Mouse (Mus musculus): ENCODE data around the gene Serpine1. TPM values are rescaled to one million over a fixed set of nuclear protein-coding genes. Genes with fewer than 3 reads are reported as not detected.

The Serpine1 gene
- polyA plus RNA-seq, 1 experiment from 2014 or later = 0.51 TPM

DNA sequence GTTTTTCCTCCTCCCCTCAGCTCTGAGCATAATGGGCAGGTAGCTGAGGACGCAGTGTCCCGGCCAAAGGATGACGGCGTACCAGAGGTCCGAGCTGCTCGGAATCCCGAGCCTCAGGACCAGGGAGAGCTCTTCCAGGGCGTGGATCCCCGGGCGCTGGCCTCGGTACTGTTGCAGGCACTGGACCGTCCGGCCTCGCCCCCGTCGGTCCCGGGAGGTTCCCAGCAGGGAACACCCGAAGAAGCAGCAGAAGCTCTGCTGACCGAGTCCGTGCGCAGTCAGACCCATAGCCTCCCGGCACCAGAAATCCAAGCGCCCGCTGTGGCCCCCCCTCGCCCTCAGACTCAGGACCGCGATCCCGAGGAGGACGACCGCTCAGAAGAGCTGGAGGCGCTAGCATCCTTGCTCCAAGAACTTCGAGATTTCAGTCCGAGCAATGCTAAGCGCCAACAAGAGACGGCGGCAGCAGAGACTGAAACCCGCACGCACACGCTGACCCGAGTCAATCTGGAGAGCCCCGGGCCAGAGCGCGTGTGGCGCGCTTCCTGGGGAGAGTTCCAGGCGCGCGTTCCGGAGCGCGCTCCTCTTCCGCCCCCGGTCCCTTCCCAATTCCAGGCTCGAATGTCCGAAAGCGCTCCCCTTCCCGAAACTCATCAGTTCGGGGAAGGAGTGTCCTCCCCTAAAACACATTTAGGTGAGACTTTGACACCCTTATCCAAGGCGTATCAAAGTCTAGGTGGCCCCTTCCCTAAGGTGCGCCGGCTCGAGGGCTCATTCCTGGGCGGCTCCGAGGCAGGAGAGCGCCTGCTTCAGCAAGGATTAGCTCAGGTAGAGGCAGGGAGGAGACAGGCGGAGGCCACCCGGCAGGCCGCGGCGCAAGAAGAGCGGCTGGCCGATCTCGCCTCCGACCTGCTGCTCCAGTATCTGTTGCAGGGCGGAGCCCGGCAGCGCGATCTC lies 40.7 kb downstream of the Serpine1 start:
- peaks cover 10% of the 10 kb centered on the region for H3K36me3 ChIP-seq
- H3K4me3 ChIP-seq (replicated peaks) = peak overlapping the region; percentile 49
- H3K27ac ChIP-seq (replicated peaks) = no peak overlapping the region
- H3K4me2 ChIP-seq (replicated peaks) = peak overlapping the region; percentile 100
- no peak overlapping the region for H3K9ac ChIP-seq
- H3K9me3 ChIP-seq (replicated peaks) = no peaks in the 10 kb centered on the region
- under 1% methylated on average over 78 of the region's 78 CpGs for WGBS
- no peak for ATAC-seq (ENCODE audit: insufficient number of reproducible peaks, low FRiP score, low TSS enrichment, low read depth)
- H3K4me1 ChIP-seq = peaks cover 40% of the 10 kb centered on the region
- peaks cover 60% of the 10 kb centered on the region for H3K27me3 ChIP-seq

- ATAC-seq (ENCODE audit: insufficient number of reproducible peaks, low FRiP score, low TSS enrichment, low read depth) = no peak
- Histone ChIP-seq H3K9me3 (replicated peaks) (no peaks in the 10 kb centered on the region), H3K27me3 (peaks cover 70% of the 10 kb centered on the region), H3K9ac (no peak overlapping the region), H3K36me3 (0 out of 2 replicates have a peak, but pooled peaks cover under 1% of the 10 kb centered on the region), H3K4me3 (replicated peaks) (peak overlapping the region; percentile 36), H3K4me2 (replicated peaks) (peak overlapping the region; percentile 58), H3K4me1 (peaks cover 40% of the 10 kb centered on the region), H3K27ac (replicated peaks) (no peak overlapping the region)
- 10% methylated on average over 22 of the region's 22 CpGs for WGBS
Observed at GRCm38 (mm10) chr5:137030416-137030810, 41.7 kb downstream of the Serpine1 start.

DNA sequence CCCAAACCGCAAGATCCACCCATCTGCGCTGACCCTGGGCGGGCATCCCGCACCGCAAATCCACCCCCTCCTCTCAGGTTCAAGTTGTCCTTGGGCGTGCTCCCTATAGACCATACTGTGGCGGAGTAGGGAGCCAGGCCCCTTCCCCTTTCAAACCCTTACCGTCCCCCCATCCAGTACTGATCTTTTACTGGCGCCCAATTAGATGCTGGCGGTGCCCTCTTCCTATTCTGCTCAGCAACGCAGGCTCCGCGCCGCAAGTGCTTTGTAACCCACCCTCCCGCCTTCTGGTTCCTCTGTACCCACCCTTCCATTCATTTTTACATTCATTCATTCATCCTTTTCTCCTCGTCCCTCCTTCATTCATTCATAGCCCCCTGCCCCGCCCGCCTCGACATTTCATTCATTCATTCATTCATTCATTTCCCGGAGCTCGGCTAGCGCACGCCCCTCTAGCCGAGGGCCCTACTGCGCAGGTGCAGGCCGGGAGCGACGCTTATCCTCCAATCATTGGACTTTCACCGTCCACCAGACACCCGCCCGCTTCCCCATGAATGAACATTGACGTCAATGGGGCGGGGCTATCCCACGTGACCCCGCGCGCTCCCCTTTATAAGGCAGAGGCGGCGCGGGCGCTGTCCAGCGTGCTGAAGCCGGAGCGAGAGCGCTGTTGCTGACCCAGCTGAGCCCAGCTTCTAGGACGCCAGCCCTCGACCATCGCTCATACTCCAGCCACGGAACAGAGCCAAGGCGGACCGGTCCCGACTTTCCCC lies 42.2 kb downstream of the Serpine1 start:
- Histone ChIP-seq H3K36me3 (no peaks in the 10 kb centered on the region), H3K9ac (no peak overlapping the region), H3K4me2 (replicated peaks) (peak overlapping the region; percentile 58), H3K9me3 (replicated peaks) (no peaks in the 10 kb centered on the region), H3K27me3 (peaks cover 76% of the 10 kb centered on the region), H3K27ac (replicated peaks) (no peak overlapping the region), H3K4me3 (replicated peaks) (peak overlapping the region; percentile 36), H3K4me1 (peaks cover 40% of the 10 kb centered on the region)
- under 1% methylated on average over 52 of the region's 52 CpGs for WGBS
- ATAC-seq (ENCODE audit: insufficient number of reproducible peaks, low FRiP score, low TSS enrichment, low read depth) = peak; percentile 52

DNA sequence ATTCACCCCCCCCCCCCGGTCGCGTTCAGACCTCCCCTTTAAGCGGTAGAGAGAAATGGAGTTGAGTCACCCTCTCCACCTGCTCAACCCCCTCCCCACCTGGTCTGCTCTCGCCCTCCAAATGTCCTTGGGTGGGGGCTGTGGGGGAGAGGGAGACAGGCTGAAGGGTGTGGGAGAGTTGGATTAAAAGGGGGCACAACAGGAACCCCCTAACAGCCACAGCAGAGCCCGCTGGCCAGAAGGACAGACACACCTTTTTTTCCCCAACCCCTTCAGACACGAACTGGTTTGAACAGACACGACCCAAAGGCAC lies 42.8 kb downstream of the Serpine1 start:
- H3K4me2 ChIP-seq (replicated peaks) = peak overlapping the region; percentile 58
- H3K4me3 ChIP-seq (replicated peaks) = peak overlapping the region; percentile 36; the same call in 1 of the 2 replicates

DNA sequence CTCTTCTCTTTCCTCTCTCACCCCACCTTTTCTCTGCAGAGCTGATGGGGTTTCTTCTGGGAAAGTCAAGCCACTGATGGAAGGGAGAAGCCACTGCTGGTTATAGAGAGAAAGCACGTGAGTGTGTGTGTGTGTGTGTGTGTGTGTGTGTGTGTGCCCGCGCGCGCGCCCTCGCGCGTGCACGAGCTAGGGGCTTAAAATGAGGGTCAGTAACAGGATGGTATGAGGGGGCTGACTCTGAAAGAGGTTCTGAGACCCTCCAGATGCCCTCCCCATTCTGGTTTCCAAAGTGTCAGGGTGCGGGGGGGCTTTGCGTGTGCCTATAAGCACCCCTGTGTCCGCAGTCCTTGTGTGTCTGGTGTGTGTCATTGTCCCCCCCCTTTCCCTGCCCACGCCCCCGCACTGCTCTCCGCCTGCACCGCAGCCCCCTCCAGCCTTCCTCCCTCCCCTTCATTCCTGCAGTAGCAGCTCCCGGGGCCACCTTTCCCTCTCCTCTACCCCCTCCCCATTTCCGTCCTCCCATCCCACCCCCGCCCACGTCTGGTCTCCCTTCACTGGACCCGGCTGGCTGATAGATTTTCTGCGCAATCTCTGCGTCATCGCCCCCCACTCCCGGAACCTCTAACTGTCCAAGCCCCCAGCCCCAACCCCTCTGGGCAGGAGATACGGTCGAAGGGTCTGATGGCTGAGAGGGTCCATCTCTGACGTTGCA lies 43.4 kb downstream of the Serpine1 start:
- H3K36me3 ChIP-seq = no peaks in the 10 kb centered on the region
- 3% methylated on average over 29 of the region's 29 CpGs for WGBS
- H3K4me1 ChIP-seq = peaks cover 40% of the 10 kb centered on the region
- H3K27ac ChIP-seq (replicated peaks) = no peak overlapping the region
- H3K4me3 ChIP-seq (replicated peaks) = no peak overlapping the region
- no peaks in the 10 kb centered on the region for H3K9me3 ChIP-seq (replicated peaks)
- peaks cover 86% of the 10 kb centered on the region for H3K27me3 ChIP-seq
- no peak overlapping the region; the same call in 1 of the 2 replicates for H3K4me2 ChIP-seq (replicated peaks)
- ATAC-seq (ENCODE audit: insufficient number of reproducible peaks, low FRiP score, low TSS enrichment, low read depth) = no peak
- no peak overlapping the region for H3K9ac ChIP-seq

More for the DNA sequence above, 42.8 kb downstream of the Serpine1 start:
- Histone ChIP-seq H3K27me3 (peaks cover 82% of the 10 kb centered on the region), H3K4me1 (peaks cover 40% of the 10 kb centered on the region), H3K36me3 (no peaks in the 10 kb centered on the region), H3K9me3 (replicated peaks) (no peaks in the 10 kb centered on the region), H3K9ac (no peak overlapping the region), H3K27ac (replicated peaks) (no peak overlapping the region)
- ATAC-seq (ENCODE audit: insufficient number of reproducible peaks, low FRiP score, low TSS enrichment, low read depth) = no peak
- WGBS = 3% methylated on average over 5 of the region's 8 CpGs

DNA sequence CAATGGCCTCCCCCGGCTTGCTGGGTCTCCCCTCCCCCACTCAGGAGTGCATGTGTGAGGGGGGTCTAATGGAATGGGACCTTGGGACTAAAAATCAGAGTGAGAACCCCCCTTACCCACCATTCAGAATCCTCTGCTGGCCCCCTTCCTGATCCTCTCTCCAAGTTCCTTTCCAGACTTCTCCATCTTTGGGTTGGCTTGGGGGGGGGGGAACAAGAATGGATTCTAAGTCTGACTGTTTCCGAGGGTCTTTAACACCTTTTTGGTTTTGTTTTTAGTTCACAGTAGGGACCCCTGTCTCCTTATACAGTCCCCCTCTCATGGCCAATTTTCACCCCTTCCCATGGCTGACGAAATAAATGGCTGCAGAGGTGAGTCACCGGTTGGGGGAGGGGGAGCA lies 46.0 kb downstream of the Serpine1 start, which contains the start of gene Vgf:
Gene Vgf (plus strand): TSS at position 301 of the 400 bp plus-strand sequence.
- WGBS = 32% methylated on average over 4 of the region's 4 CpGs
- H3K4me2 ChIP-seq (replicated peaks) = no peak within 1 kb of the TSS

GRCm38 (mm10) chr5:137025132-137025531 lies 46.9 kb downstream of the Serpine1 start:
- no peaks in the 10 kb centered on the region for H3K36me3 ChIP-seq
- H3K27ac ChIP-seq (replicated peaks) = no peak overlapping the region
- H3K9me3 ChIP-seq (replicated peaks) = no peaks in the 10 kb centered on the region
- H3K27me3 ChIP-seq = peaks cover 62% of the 10 kb centered on the region
- under 1% methylated on average over 23 of the region's 23 CpGs for WGBS
- no peak overlapping the region for H3K4me3 ChIP-seq (replicated peaks)
- no peak overlapping the region for H3K9ac ChIP-seq
- H3K4me2 ChIP-seq (replicated peaks) = no peak overlapping the region
- H3K4me1 ChIP-seq = peaks cover 9% of the 10 kb centered on the region
- no peak for ATAC-seq (ENCODE audit: insufficient number of reproducible peaks, low FRiP score, low TSS enrichment, low read depth)

More for the DNA sequence above, 46.0 kb downstream of the Serpine1 start, which contains the start of gene Vgf:
- H3K36me3 ChIP-seq = no peaks in the 10 kb centered on the region
- peaks cover 72% of the 10 kb centered on the region for H3K27me3 ChIP-seq
- H3K4me1 ChIP-seq = peaks cover 17% of the 10 kb centered on the region
- no peak within 1 kb of the TSS for H3K27ac ChIP-seq (replicated peaks)
- H3K9ac ChIP-seq = no peak within 1 kb of the TSS
- H3K9me3 ChIP-seq (replicated peaks) = no peaks in the 10 kb centered on the region
- no peak for ATAC-seq (ENCODE audit: insufficient number of reproducible peaks, low FRiP score, low TSS enrichment, low read depth)
- H3K4me3 ChIP-seq (replicated peaks) = no peak within 1 kb of the TSS

DNA sequence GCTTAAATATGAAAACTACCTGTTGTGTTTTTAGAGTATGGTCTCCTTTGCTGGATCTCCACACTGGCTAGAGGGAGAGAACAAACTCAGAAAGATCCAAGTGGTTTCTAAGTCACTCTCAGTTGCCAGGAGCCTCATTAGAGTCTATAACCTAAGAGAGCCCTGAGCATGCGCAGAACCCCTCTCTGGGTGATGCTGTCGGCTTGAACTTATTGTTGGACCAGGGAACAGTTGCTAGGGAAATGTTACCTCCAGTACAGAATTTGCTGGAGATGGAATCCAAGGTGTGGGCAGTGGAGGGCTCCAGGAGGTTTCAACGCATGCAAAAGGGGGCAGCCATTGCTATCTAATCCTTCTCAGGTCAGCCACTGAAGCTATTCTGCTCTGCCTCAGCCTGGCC lies 47.8 kb downstream of the Serpine1 start:
- ATAC-seq (ENCODE audit: insufficient number of reproducible peaks, low FRiP score, low TSS enrichment, low read depth) = no peak
- peaks cover 54% of the 10 kb centered on the region for H3K27me3 ChIP-seq
- WGBS = 50% methylated on average over 3 of the region's 3 CpGs

DNA sequence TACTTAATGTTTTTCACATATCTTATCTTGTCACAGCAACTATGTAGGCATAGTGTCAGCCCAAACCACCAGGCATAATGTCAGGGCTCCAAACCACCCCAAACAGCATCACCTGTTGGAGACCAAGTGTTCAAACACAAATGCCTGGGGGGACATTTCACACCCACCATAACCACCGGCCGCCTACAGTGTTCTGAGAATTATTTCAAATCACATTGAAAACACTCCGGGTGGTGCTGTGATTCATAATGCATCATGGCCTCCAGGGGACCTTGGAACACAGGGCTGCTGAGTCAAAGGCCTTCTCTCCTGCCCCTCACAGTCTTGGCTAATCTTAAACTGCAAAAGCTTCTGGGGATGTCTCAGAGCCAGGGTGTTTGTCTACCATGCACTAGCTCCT lies 56.2 kb downstream of the Serpine1 start:
- Histone ChIP-seq H3K36me3 (no peaks in the 10 kb centered on the region), H3K27me3 (no peaks in the 10 kb centered on the region), H3K4me1 (no peaks in the 10 kb centered on the region), H3K4me3 (replicated peaks) (no peak overlapping the region), H3K27ac (replicated peaks) (no peak overlapping the region), H3K4me2 (replicated peaks) (no peak overlapping the region), H3K9ac (no peak overlapping the region), H3K9me3 (replicated peaks) (no peaks in the 10 kb centered on the region)
- no peak for ATAC-seq (ENCODE audit: insufficient number of reproducible peaks, low FRiP score, low TSS enrichment, low read depth)
- 80% methylated on average over 3 of the region's 3 CpGs for WGBS

More for the DNA sequence above, 47.8 kb downstream of the Serpine1 start:
- no peaks in the 10 kb centered on the region for H3K36me3 ChIP-seq
- no peaks in the 10 kb centered on the region for H3K9me3 ChIP-seq (replicated peaks)
- no peak overlapping the region for H3K4me3 ChIP-seq (replicated peaks)
- H3K4me2 ChIP-seq (replicated peaks) = no peak overlapping the region
- H3K9ac ChIP-seq = no peak overlapping the region
- H3K27ac ChIP-seq (replicated peaks) = no peak overlapping the region
- H3K4me1 ChIP-seq = peaks cover under 1% of the 10 kb centered on the region; the same call in 1 of the 2 replicates

DNA sequence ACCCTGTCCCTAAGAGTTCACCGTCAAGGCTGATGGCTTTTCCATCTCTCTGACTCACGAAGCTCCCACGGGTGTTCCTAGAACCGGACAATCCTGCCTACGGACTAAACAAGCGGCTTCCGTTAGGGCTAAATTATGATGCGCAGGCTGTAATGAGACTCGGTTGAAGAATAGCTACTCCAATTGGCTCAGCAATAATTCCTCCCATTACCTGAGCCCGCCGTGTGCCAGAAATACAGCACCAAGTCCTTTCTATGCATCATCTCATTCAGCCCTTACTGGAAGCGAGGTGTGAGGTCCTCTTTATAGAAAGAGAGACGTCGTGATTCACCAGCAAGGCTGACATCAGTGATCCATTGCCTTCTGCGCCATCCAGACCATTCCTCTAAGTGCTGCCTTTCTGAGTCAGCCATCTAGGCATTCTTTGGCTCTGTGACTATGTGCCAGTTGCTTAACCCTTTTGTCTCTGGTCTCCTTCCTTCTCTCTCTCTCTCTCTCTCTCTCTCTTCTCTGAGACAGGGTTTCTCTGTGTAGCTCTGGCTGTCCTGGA lies 59.6 kb downstream of the Serpine1 start:
- Histone ChIP-seq H3K36me3 (no peaks in the 10 kb centered on the region), H3K27me3 (no peaks in the 10 kb centered on the region), H3K4me2 (replicated peaks) (no peak overlapping the region), H3K4me3 (replicated peaks) (no peak overlapping the region), H3K27ac (replicated peaks) (no peak overlapping the region), H3K9me3 (replicated peaks) (no peaks in the 10 kb centered on the region), H3K9ac (no peak overlapping the region), H3K4me1 (no peaks in the 10 kb centered on the region)
- ATAC-seq (ENCODE audit: insufficient number of reproducible peaks, low FRiP score, low TSS enrichment, low read depth) = no peak
- WGBS = 74% methylated on average over 15 of the region's 15 CpGs

All from embryonic facial prominence, embryonic 15.5 days (tissue).